Mouse (Mus musculus) heart, adult 2 months (tissue): Measurements from ENCODE around the gene Gm8439. TPM values are rescaled to one million over a fixed set of nuclear protein-coding genes. Genes with fewer than 3 reads are reported as not detected.

Experiments used
- DNase-seq, 2 experiments: peaks; one replicate each; pipeline ENCODE4 v3.0.0; 2021
- H3K27ac ChIP-seq: fragments of 200-600 bp; 2 replicates; pipeline ENCODE4 v1.8.1; 2022
- H3K27me3 ChIP-seq: fragments of 200-500 bp; 2 replicates; pipeline ENCODE4 v1.6.1; 2012; ENCODE audit warnings: mild to moderate bottlenecking, low read length, inconsistent platforms, mixed read lengths; ENCODE audit not compliant: control insufficient read depth, insufficient read depth
- H3K36me3 ChIP-seq: fragments of 200-500 bp; 2 replicates; pipeline ENCODE4 v1.6.1; 2012; ENCODE audit warnings: low read length, inconsistent platforms; ENCODE audit not compliant: control insufficient read depth, insufficient read depth
- H3K4me1 ChIP-seq: fragments of 200-500 bp; 2 replicates; pipeline ENCODE4 v1.6.1; 2011; ENCODE audit warnings: low read length; ENCODE audit not compliant: control insufficient read depth, insufficient read depth
- H3K4me3 ChIP-seq: fragments of 200-600 bp; 2 replicates; pipeline ENCODE4 v1.8.1; 2022
- H3K79me2 ChIP-seq: fragments of 200-500 bp; replicated peaks from 2 replicates; pipeline ENCODE4 v1.6.1; 2012; ENCODE audit warnings: mild to moderate bottlenecking, inconsistent platforms, low read length, moderate library complexity, mixed read lengths; ENCODE audit not compliant: control insufficient read depth, insufficient read depth
- H3K9ac ChIP-seq: fragments of 200-500 bp; 2 replicates; pipeline ENCODE4 v1.6.1; 2012; ENCODE audit warnings: low read depth, mild to moderate bottlenecking, control low read depth, inconsistent platforms, low read length, mixed read lengths
- CTCF ChIP-seq: fragments of 200-600 bp; IDR thresholded peaks from 2 replicates; pipeline ENCODE4 v1.8.1; 2022; ENCODE audit warnings: antibody characterized with exemption, mild to moderate bottlenecking, moderate library complexity
- EP300 ChIP-seq: fragments of 200-500 bp; IDR thresholded peaks from 2 replicates; pipeline ENCODE4 v1.6.1; 2011; ENCODE audit warnings: low read depth, low read length, control low read depth; ENCODE audit not compliant: insufficient read depth
- POLR2A ChIP-seq: fragments of 200-500 bp; IDR thresholded peaks from 2 replicates; pipeline ENCODE4 v1.6.1; 2011; ENCODE audit warnings: mild to moderate bottlenecking, low read depth, low read length, control low read depth; ENCODE audit not compliant: insufficient read depth
- WGBS: fragments of 180-500 bp; shearing (Covaris S2); methylation state at CpG from one replicate; pipeline ENCODE4 v1.1.7; 2018; 5-methylcytosine and 5-hydroxymethylcytosine counted together
- intact Hi-C: fragments of 180-260 bp; cut with DNase I; formaldehyde crosslinking; loops from one replicate; pipeline ENCODE4 v1.15.1; 2025
- polyA plus RNA-seq: library from polyadenylated mRNA; depleted of rRNA; stranded (reverse); fragments of >200 nt; gene quantifications from 2 replicates; pipeline ENCODE4 v1.2.3, GENCODE M21; 2012
- total RNA-seq, 2 experiments: library from RNA; stranded (reverse); gene quantifications; 2 replicates each; pipeline ENCODE4 v1.2.3; 2021

Gene Gm8439
- total and polyA plus RNA-seq, 3 experiments, result not detected

- Histone ChIP-seq H3K4me1 (no peaks in the 10 kb centered on the region), H3K4me3 (no peak overlapping the region), H3K27ac (no peak overlapping the region), H3K9ac (no peak overlapping the region), H3K27me3 (no peaks in the 10 kb centered on the region), H3K36me3 (no peaks in the 10 kb centered on the region), H3K79me2 (no peaks in the 10 kb centered on the region)
- no peak for DNase-seq
- TF ChIP-seq CTCF, result no peak
- TF ChIP-seq POLR2A, result no peak
- no peak for TF ChIP-seq EP300
- intact Hi-C loops, result no loop called here
- 64% methylated on average over 6 of the region's 6 CpGs for WGBS
These were observed 43.3 kb downstream of the Gm8439 start for GRCm38 (mm10) chr4:120631828-120632227.

DNA sequence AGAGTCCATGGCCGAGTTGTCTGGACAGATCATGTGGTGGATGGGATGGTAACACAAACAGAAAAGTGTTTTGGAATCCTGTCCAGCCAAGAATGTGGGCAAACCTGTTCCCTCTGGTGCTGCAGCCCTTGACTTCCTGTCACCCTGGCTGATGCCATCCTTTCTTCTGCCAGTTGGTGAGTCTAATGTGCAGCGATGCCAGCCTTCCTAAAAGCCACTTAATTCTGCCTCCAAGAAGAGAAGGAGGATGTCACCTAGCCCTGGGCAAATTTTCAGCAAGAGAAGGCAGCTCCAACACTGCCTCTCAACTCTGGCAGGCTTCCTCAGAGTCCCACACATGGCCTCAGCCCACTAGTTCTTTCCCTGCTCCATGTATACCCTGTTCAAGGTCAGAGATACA, 46.8 kb downstream of the Gm8439 start:
- DNase-seq, result no peak
- TF ChIP-seq EP300 (no peak), POLR2A (no peak), CTCF (no peak)
- no peaks in the 10 kb centered on the region for H3K36me3 ChIP-seq
- intact Hi-C loops, result no loop called here
- WGBS, result 54% methylated on average over 2 of the region's 2 CpGs
- no peaks in the 10 kb centered on the region for H3K27me3 ChIP-seq
- H3K4me1 ChIP-seq, result no peaks in the 10 kb centered on the region
- no peak overlapping the region for H3K27ac ChIP-seq
- no peaks in the 10 kb centered on the region for H3K79me2 ChIP-seq
- H3K9ac ChIP-seq, result no peak overlapping the region
- no peak overlapping the region for H3K4me3 ChIP-seq

- H3K4me3 ChIP-seq, result no peak overlapping the region
- H3K79me2 ChIP-seq, result no peaks in the 10 kb centered on the region
- intact Hi-C loops, result no loop called here
- H3K4me1 ChIP-seq, result no peaks in the 10 kb centered on the region
- no peak overlapping the region for H3K27ac ChIP-seq
- H3K36me3 ChIP-seq, result no peaks in the 10 kb centered on the region
- H3K27me3 ChIP-seq, result no peaks in the 10 kb centered on the region
- WGBS, result 89% methylated on average over 6 of the region's 6 CpGs
- no peak for DNase-seq
- TF ChIP-seq POLR2A (no peak), CTCF (no peak), EP300 (no peak)
- no peak overlapping the region for H3K9ac ChIP-seq
These were observed 53.4 kb downstream of the Gm8439 start for GRCm38 (mm10) chr4:120641946-120642345.

GRCm38 (mm10) chr4:120643899-120644298, 55.4 kb downstream of the Gm8439 start:
- intact Hi-C loops, result no loop called here
- no peaks in the 10 kb centered on the region for H3K79me2 ChIP-seq
- DNase-seq, result no peak
- H3K4me3 ChIP-seq, result no peak overlapping the region
- H3K27ac ChIP-seq, result no peak overlapping the region
- H3K36me3 ChIP-seq, result no peaks in the 10 kb centered on the region
- H3K4me1 ChIP-seq, result no peaks in the 10 kb centered on the region
- peaks cover 2% of the 10 kb centered on the region; the same call in 1 of the 2 replicates for H3K27me3 ChIP-seq
- no peak overlapping the region for H3K9ac ChIP-seq
- 75% methylated on average over 3 of the region's 3 CpGs for WGBS
- TF ChIP-seq EP300 (no peak), POLR2A (no peak), CTCF (no peak)

GRCm38 (mm10) chr4:120649369-120650207, 61.0 kb downstream of the Gm8439 start:
- TF ChIP-seq CTCF, result no peak
- no peak for TF ChIP-seq EP300
- no peak for TF ChIP-seq POLR2A
- intact Hi-C loops, result no loop called here
- H3K9ac ChIP-seq, result peak overlapping the region; percentile 20; the same call in 1 of the 2 replicates
- 6% methylated on average over 55 of the region's 55 CpGs for WGBS
- H3K27me3 ChIP-seq, result peaks cover 4% of the 10 kb centered on the region; the same call in 1 of the 2 replicates
- H3K4me3 ChIP-seq, result peak overlapping the region; percentile 41
- no peaks in the 10 kb centered on the region for H3K79me2 ChIP-seq
- H3K27ac ChIP-seq, result no peak overlapping the region
- no peaks in the 10 kb centered on the region for H3K36me3 ChIP-seq
- no peaks in the 10 kb centered on the region for H3K4me1 ChIP-seq
- peak in 1 of 2 experiments; percentile 25 for DNase-seq

- WGBS, result 34% methylated on average over 7 of the region's 7 CpGs
- H3K9ac ChIP-seq, result no peak overlapping the region
- no peaks in the 10 kb centered on the region for H3K36me3 ChIP-seq
- no peak for TF ChIP-seq CTCF
- no peak for TF ChIP-seq POLR2A
- TF ChIP-seq EP300, result no peak
- intact Hi-C loops, result no loop called here
- no peak for DNase-seq
- H3K4me3 ChIP-seq, result peak overlapping the region; percentile 41; the same call in 1 of the 2 replicates
- H3K27ac ChIP-seq, result no peak overlapping the region
- H3K27me3 ChIP-seq, result peaks cover 4% of the 10 kb centered on the region; the same call in 1 of the 2 replicates
- H3K4me1 ChIP-seq, result no peaks in the 10 kb centered on the region
- H3K79me2 ChIP-seq, result no peaks in the 10 kb centered on the region
These were observed 61.7 kb downstream of the Gm8439 start for GRCm38 (mm10) chr4:120650208-120650592.
